Mouse (Mus musculus) hindbrain, embryonic 16.5 days (tissue): ENCODE measurements around the gene Pip5kl1. TPM values are rescaled to one million over a fixed set of nuclear protein-coding genes. Genes with fewer than 3 reads are reported as not detected.
A peak's percentile ranks its signal among the peaks of the same experiment; 100 is the strongest.

Experiments used
- ATAC-seq: fragments of 200-750 bp; cut with Nextera tagmentation; 2 replicates; pipeline ENCODE4 v1.8.0; 2017; ENCODE audit warnings: moderate TSS enrichment, moderate library complexity
- H3K27ac ChIP-seq: fragments of 300-500 bp; sonication (generic); 2 replicates; pipeline ENCODE4 v1.5.1; 2014; ENCODE audit warnings: low read depth, mild to moderate bottlenecking, control low read depth, low read length, moderate library complexity
- H3K27me3 ChIP-seq: fragments of 300-500 bp; sonication (generic); replicated peaks from 2 replicates; pipeline ENCODE4 v1.6.1; 2014; ENCODE audit warnings: low read length; ENCODE audit not compliant: control insufficient read depth, insufficient read depth
- H3K36me3 ChIP-seq: fragments of 300-500 bp; sonication (generic); 2 replicates; pipeline ENCODE4 v1.6.1; 2014; ENCODE audit warnings: mild to moderate bottlenecking, low read length, moderate library complexity, mixed read lengths; ENCODE audit not compliant: control insufficient read depth, insufficient read depth
- H3K4me1 ChIP-seq: fragments of 300-500 bp; sonication (generic); 2 replicates; pipeline ENCODE4 v1.6.1; 2014; ENCODE audit warnings: low read depth, low read length; ENCODE audit not compliant: control insufficient read depth, insufficient read depth
- H3K4me2 ChIP-seq: fragments of 300-500 bp; sonication (generic); 2 replicates; pipeline ENCODE4 v1.6.1; 2014; ENCODE audit warnings: mild to moderate bottlenecking, low read length, control low read depth, moderate library complexity
- H3K4me3 ChIP-seq: fragments of 300-500 bp; sonication (generic); 2 replicates; pipeline ENCODE4 v1.5.1; 2014; ENCODE audit warnings: mild to moderate bottlenecking, low read length, control low read depth, moderate library complexity
- H3K9ac ChIP-seq: fragments of 300-500 bp; sonication (generic); 2 replicates; pipeline ENCODE4 v1.6.1; 2014; ENCODE audit warnings: low read depth, mild to moderate bottlenecking, control low read depth, low read length, moderate library complexity
- H3K9me3 ChIP-seq: fragments of 300-500 bp; sonication (generic); 2 replicates; pipeline ENCODE4 v1.6.1; 2014; ENCODE audit warnings: mild to moderate bottlenecking, low read length, moderate library complexity; ENCODE audit not compliant: control insufficient read depth
- WGBS: fragments of 180-500 bp; shearing (Covaris S2); extraction: QIAGEN DNeasy Blood & Tissue Kit; methylation state at CpG from one replicate; pipeline ENCODE4 v1.1.7; 2014; 5-methylcytosine and 5-hydroxymethylcytosine counted together
- polyA plus RNA-seq: library from polyadenylated mRNA; unstranded; fragments of >200 nt; fragmentation: Nextera tagmentation; extraction: Ambion mirVana; gene quantifications from 2 replicates; pipeline ENCODE4 v1.2.1, GENCODE M21; 2015

Gene Pip5kl1
- polyA plus RNA-seq, 1 experiment from 2014 or later: 20.4 TPM

DNA sequence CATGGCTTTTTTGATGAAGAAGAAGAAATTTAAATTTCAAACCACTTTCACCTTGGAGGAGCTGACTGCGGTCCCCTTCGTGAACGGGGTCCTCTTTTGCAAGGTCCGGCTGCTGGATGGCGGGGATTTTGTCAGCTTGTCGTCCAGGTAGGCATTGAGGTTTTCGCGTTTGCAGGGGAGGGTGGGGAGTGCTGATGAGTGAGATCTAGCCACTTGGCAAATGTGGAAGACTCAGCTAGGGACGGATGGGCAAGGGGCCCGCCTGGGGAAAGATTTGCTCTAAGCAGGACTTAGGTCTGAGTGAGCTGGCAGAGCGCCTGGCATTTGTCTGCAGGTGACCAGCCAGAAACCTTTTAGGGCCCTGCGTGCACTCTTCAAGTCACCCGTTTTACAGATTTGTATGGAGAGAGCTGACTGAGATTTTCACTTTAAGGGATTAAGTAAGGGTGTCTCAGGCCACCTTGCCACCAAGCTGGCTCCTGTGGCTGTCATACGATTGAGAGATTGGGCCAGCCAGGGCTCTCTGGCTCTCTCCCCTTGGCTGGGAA is 38.4 kb upstream of the Pip5kl1 start:
- no peak for ATAC-seq
- Histone ChIP-seq H3K27me3 (no peaks in the 10 kb centered on the region), H3K9ac (peak overlapping the region; percentile 98), H3K27ac (peak overlapping the region; percentile 94), H3K4me2 (peak overlapping the region; percentile 85), H3K4me1 (peaks cover 45% of the 10 kb centered on the region), H3K36me3 (no peaks in the 10 kb centered on the region), H3K9me3 (no peaks in the 10 kb centered on the region), H3K4me3 (peak overlapping the region; percentile 88)
- WGBS: 1% methylated on average over 14 of the region's 14 CpGs

DNA sequence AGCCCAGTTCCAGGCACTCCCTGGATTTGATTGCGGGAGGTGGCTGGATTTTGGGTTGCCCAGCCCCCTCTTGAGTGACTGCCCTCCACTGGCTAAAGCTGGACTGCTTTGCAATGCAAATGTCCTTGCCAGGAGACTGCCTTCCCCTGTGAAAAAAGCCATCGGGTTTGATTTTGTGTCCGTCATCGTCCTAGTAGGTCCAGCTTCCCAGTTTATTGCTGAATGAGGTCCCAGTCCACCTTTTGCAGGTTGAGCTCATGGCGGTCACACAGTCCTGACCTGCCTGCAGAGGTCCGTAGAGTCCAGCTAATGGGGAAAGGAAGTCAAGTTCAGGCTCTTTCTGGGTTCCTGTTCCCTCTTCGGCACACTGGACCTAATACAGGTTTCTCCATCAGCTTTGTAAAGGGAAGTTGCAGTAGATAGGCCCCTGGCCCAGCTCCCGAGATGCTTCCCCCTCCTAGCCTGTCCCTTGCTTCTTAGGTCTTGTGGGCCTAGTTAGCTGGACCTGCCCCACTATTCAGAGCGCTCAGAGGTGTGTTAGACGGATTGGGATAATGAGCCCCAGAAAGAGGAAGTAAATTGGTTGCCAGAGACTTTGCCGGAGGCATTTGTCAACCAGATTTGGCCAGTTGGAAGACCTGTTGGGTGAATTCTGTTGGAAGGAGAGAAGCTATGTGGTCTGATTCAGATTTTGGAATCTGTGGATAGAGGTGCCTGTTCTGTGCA is 37.8 kb upstream of the Pip5kl1 start:
- under 1% methylated on average over 11 of the region's 11 CpGs for WGBS
- Histone ChIP-seq H3K27ac (peak overlapping the region; percentile 94), H3K9ac (peak overlapping the region; percentile 98), H3K9me3 (no peaks in the 10 kb centered on the region), H3K4me2 (peak overlapping the region; percentile 85), H3K4me3 (peak overlapping the region; percentile 88), H3K36me3 (no peaks in the 10 kb centered on the region), H3K4me1 (peaks cover 45% of the 10 kb centered on the region), H3K27me3 (no peaks in the 10 kb centered on the region)
- ATAC-seq: no peak

DNA sequence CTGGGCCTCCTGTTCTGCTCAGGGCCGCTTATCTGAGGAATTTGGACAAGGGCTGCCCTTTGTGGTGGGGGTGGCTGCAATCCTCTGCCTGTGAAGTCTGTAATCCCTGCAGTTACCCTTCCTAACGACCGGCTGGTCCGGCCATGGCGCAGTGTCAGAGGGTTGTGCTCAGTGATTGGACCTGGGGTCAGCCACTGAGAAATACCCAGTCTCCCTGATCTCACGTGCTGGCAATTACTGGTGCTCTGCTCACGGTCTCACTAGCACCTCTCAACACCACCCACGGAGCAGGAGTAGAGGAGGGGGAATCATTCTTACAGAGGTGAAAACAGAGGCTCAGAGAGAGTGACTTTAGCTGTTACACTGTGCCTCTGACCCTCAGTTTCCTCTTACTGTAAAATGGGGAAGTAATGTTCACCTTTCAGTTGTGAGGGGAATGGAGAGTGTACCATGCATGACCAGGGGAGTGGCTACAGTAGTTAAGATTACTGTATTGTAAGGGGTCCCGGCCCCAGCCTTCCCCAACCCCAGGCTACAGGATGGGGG is 37.2 kb upstream of the Pip5kl1 start:
- Histone ChIP-seq H3K9ac (peak overlapping the region; percentile 98), H3K4me1 (peaks cover 45% of the 10 kb centered on the region), H3K27me3 (no peaks in the 10 kb centered on the region), H3K27ac (peak overlapping the region; percentile 73), H3K4me3 (peak overlapping the region; percentile 88), H3K36me3 (no peaks in the 10 kb centered on the region), H3K9me3 (no peaks in the 10 kb centered on the region), H3K4me2 (peak overlapping the region; percentile 85)
- no peak for ATAC-seq
- 12% methylated on average over 9 of the region's 9 CpGs for WGBS

DNA sequence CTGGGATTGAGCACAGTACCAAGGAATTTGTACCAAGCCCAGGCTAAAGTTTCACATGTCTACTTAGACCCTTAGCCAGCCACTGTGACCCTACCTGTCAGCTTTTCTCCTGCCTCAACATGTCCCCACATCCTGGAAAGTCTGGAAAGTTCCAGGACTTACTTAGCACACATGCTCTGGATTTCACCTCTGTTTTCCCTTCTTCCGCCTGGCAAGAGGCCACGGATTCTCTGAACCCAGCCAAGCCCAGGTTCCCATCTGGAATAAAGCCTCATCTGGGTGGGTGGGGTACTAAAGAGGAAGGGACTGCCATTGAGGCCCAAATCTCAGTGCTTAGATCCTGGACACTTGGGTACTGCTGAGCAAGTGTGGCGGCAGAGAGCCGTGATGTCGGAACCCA is 36.7 kb upstream of the Pip5kl1 start:
- no peaks in the 10 kb centered on the region for H3K27me3 ChIP-seq
- no peak for ATAC-seq
- no peak overlapping the region for H3K27ac ChIP-seq
- peak overlapping the region; percentile 85 for H3K4me2 ChIP-seq
- peaks cover 49% of the 10 kb centered on the region for H3K4me1 ChIP-seq
- WGBS: 67% methylated on average over 5 of the region's 5 CpGs
- peak overlapping the region; percentile 1; the same call in 1 of the 2 replicates for H3K9ac ChIP-seq
- peak overlapping the region; percentile 88 for H3K4me3 ChIP-seq
- no peaks in the 10 kb centered on the region for H3K36me3 ChIP-seq
- H3K9me3 ChIP-seq: no peaks in the 10 kb centered on the region

DNA sequence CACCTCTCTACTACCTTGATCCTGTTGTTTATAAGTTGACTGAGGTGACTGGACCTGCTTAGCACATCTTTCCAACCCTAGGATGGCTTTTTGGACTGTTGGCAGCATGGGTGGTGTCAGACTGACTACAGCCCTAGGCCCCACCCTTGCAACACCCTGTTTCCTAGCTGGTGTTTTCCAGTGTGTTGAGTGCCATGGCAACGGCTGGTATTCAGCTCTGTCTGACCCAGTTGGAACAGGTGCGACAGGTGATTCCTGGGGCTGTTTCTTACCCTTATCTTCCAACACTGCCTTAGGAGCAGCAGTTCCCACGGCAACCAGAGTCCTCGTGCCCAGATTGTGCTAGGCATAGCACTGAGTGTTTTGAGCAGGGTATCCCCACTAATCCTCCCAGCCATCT is 36.1 kb upstream of the Pip5kl1 start:
- no peaks in the 10 kb centered on the region for H3K9me3 ChIP-seq
- H3K27me3 ChIP-seq: no peaks in the 10 kb centered on the region
- no peaks in the 10 kb centered on the region for H3K36me3 ChIP-seq
- 57% methylated on average over 4 of the region's 4 CpGs for WGBS
- H3K4me2 ChIP-seq: peak overlapping the region; percentile 85
- H3K9ac ChIP-seq: no peak overlapping the region
- ATAC-seq: no peak
- H3K27ac ChIP-seq: no peak overlapping the region
- peak overlapping the region; percentile 88; the same call in 1 of the 2 replicates for H3K4me3 ChIP-seq
- peaks cover 51% of the 10 kb centered on the region for H3K4me1 ChIP-seq

DNA sequence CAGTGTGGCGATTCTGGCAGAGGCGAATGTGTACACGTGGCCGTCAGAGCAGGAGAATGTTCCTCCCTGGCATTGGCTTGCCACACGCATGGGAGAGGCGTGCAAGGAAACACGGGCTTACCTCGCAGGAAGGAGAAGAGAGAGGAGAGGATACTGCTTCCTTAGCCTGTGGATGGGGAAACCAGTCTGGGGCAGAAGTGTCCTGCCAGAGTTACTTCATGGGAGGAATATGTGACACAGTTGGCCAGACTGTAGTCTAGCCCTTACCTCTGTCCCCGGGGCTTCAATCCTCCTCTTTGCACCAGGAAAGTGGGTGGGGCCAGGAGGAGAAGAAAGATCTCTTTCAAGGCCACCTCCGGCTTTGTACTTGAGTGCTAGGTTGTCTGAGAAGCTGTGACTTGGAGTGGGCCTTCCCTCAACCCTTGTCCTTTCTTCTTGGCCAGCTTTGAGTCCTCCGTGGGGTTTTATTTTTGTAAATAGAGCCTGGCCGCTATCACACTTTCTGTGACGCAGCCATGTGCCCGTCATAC is 35.1 kb upstream of the Pip5kl1 start:
- H3K9ac ChIP-seq: no peak overlapping the region
- H3K4me3 ChIP-seq: no peak overlapping the region
- H3K27ac ChIP-seq: no peak overlapping the region
- no peaks in the 10 kb centered on the region for H3K9me3 ChIP-seq
- 82% methylated on average over 14 of the region's 14 CpGs for WGBS
- no peak for ATAC-seq
- H3K27me3 ChIP-seq: no peaks in the 10 kb centered on the region
- peaks cover 45% of the 10 kb centered on the region for H3K4me1 ChIP-seq
- H3K4me2 ChIP-seq: peak overlapping the region; percentile 1; the same call in 1 of the 2 replicates
- H3K36me3 ChIP-seq: no peaks in the 10 kb centered on the region

DNA sequence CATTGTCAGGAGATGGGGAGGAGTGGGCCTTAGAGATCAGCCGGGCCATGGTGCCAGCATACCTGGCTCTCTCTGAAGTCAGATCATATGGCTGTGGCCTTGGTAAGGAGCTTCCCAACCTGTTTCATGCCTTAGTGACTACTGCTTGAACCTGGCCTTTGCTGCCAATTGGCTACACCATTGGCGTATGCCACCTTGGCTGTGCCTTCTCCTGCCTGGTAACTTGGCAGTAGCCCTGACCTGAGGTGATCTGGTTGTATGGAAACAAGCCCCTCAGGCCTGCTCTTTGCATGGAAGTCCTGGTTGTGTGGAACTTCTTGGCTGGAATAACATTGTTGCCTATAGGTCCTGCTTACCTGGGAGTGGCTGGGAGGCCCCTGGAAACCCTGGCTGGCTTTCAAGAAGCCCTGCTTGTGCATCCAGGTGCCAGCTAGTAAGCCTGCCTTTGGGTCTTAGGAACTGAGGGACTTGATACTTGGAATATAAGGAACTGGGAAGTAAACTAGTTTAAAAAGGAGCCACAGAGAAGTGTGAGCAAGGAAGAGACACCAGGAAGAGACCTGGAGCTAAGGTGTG is 33.2 kb upstream of the Pip5kl1 start:
- Histone ChIP-seq H3K36me3 (no peaks in the 10 kb centered on the region), H3K4me3 (no peak overlapping the region), H3K4me1 (peaks cover 39% of the 10 kb centered on the region), H3K4me2 (no peak overlapping the region), H3K27me3 (no peaks in the 10 kb centered on the region), H3K9me3 (no peaks in the 10 kb centered on the region), H3K9ac (no peak overlapping the region), H3K27ac (no peak overlapping the region)
- no peak for ATAC-seq
- 91% methylated on average over 2 of the region's 2 CpGs for WGBS

DNA sequence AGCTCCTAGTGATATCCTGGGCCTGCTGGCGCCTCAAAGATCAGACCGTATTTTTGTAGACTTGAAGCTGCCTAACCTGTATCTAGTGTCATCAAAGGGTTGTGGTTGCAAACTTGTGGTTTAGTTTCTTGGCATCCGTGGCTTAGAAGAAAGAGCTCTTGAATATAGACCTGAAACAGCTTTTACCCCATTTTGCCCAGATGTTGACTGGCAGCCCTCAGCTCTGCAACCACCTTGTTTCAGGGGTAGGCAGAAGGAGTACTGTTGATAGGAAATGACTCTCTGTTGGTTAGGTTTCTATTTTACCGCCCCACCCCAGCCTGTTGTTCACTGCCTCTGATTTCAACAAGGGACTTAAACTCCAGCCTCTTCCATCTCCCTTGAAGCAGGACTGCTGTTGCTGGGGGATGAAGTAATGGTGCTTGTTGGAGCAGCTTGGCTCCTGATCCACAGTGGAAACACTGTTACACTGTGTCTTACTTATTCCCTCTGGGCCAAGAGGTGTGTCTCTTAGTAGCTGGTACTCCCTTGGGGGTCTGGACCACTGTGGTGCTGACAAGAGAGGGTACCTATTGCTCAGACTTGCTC is 32.5 kb upstream of the Pip5kl1 start:
- Histone ChIP-seq H3K36me3 (no peaks in the 10 kb centered on the region), H3K27ac (no peak overlapping the region), H3K27me3 (no peaks in the 10 kb centered on the region), H3K9me3 (no peaks in the 10 kb centered on the region), H3K4me2 (no peak overlapping the region), H3K4me3 (no peak overlapping the region), H3K4me1 (peaks cover 33% of the 10 kb centered on the region), H3K9ac (no peak overlapping the region)
- 91% methylated on average over 4 of the region's 4 CpGs for WGBS
- no peak for ATAC-seq

DNA sequence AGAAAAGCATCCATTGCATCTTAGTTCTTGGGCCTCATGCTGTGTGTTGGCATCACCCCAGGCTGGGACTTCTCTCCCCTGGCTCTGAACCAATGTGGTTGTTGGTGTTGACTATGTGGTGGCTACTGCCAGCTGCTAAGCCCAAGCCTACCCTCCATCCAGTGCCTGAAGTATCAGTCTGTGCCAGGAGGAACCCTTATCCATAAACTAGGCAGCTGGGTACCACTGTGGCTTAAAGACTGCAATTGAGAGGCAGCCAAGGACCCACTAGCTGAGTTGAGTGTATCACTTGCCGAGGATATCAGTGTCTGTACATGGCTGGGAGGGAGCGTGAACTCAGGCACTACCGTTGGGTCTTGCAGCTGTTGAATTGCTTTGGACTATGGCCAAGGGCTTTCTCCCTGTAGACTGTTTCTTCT is 31.6 kb upstream of the Pip5kl1 start:
- Histone ChIP-seq H3K9ac (no peak overlapping the region), H3K4me3 (no peak overlapping the region), H3K27me3 (no peaks in the 10 kb centered on the region), H3K27ac (no peak overlapping the region), H3K4me1 (peaks cover 23% of the 10 kb centered on the region), H3K9me3 (no peaks in the 10 kb centered on the region), H3K36me3 (no peaks in the 10 kb centered on the region), H3K4me2 (no peak overlapping the region)
- WGBS: 54% methylated on average over 3 of the region's 3 CpGs
- ATAC-seq: no peak
